Mouse (Mus musculus): ENCODE measurements at regions not wholly inside any gene's neighbourhood (a gene's known extent, or its start where the extent isn't known, plus 50 kb on each side); places are given as distances from the start of the nearest gene placed in this dataset.

GRCm38 (mm10) chr9:61844645-61845044 lies 69.7 kb downstream of the Rplp1 start:
- no peak overlapping the region for H3K27ac ChIP-seq
- WGBS (ENCODE audit: insufficient replicate concordance) = 51% methylated on average over 5 of the region's 5 CpGs
- ATAC-seq (ENCODE audit: insufficient read depth) = no peak

GRCm38 (mm10) chr9:61844141-61844540 lies 70.2 kb downstream of the Rplp1 start:
- Histone ChIP-seq H3K4me2 (ENCODE audit: low read depth) (no peak overlapping the region), H3K9me3 (ENCODE audit: control insufficient read depth, low read length) (no peaks in the 10 kb centered on the region), H3K27me3 (ENCODE audit: control insufficient read depth, insufficient read depth, low read length) (no peaks in the 10 kb centered on the region), H3K4me1 (replicated peaks; ENCODE audit: control insufficient read depth in 2 of 2, insufficient read depth in 2 of 2, low read length in 1 of 2) (peaks cover 0 to 10% of the 10 kb centered on the region in 2 experiments; a peak in 1 of 4 replicates), H3K27ac (no peak overlapping the region; the same call in 1 of the 2 replicates), H3K36me3 (replicated peaks; ENCODE audit: control insufficient read depth, insufficient read depth, low read depth) (no peaks in the 10 kb centered on the region), H3K9ac (replicated peaks) (no peak overlapping the region), H3K4me3 (ENCODE audit: insufficient read depth in 1 of 2, low read depth in 2 of 2, low read length in 2 of 2) (no peak overlapping the region)
- no peak for TF ChIP-seq EP300 (IDR thresholded peaks at IDR 0.05; ENCODE audit: low read depth)
- TF ChIP-seq CTCF (IDR thresholded peaks at IDR 0.05; ENCODE audit: low read depth) = no peak
- whole genome bisulfite sequencing (ENCODE audit: insufficient replicate concordance) = 65% methylated on average over 8 of the region's 8 CpGs
- DNase-seq (ENCODE audit: low read depth in 3 of 3, low spot score in 3 of 3) = no peak
- ATAC-seq (ENCODE audit: insufficient read depth) = no peak

More at GRCm38 (mm10) chr9:61844645-61845044, 69.7 kb downstream of the Rplp1 start:
- Histone ChIP-seq H3K4me2 (ENCODE audit: low read depth) (no peak overlapping the region), H3K4me1 (replicated peaks; ENCODE audit: control insufficient read depth in 2 of 2, insufficient read depth in 2 of 2, low read length in 1 of 2) (peaks cover 0 to 10% of the 10 kb centered on the region in 2 experiments; a peak in 1 of 4 replicates), H3K27me3 (ENCODE audit: control insufficient read depth, insufficient read depth, low read length) (no peaks in the 10 kb centered on the region), H3K9ac (replicated peaks) (no peak overlapping the region), H3K36me3 (replicated peaks; ENCODE audit: control insufficient read depth, insufficient read depth, low read depth) (no peaks in the 10 kb centered on the region), H3K9me3 (ENCODE audit: control insufficient read depth, low read length) (no peaks in the 10 kb centered on the region), H3K4me3 (ENCODE audit: insufficient read depth in 1 of 2, low read depth in 2 of 2, low read length in 2 of 2) (no peak overlapping the region)
- no peak for DNase-seq (ENCODE audit: low read depth in 3 of 3, low spot score in 3 of 3)
- no peak for TF ChIP-seq EP300 (IDR thresholded peaks at IDR 0.05; ENCODE audit: low read depth)
- no peak for TF ChIP-seq CTCF (IDR thresholded peaks at IDR 0.05; ENCODE audit: low read depth)

- H3K9ac ChIP-seq (replicated peaks) = no peak overlapping the region
- H3K27ac ChIP-seq = no peak overlapping the region
- no peaks in the 10 kb centered on the region for H3K27me3 ChIP-seq (ENCODE audit: control insufficient read depth, insufficient read depth, low read length)
- H3K4me1 ChIP-seq (replicated peaks; ENCODE audit: control insufficient read depth in 2 of 2, insufficient read depth in 2 of 2, low read length in 1 of 2) = peaks cover 0 to 10% of the 10 kb centered on the region in 2 experiments; a peak in 1 of 4 replicates
- no peaks in the 10 kb centered on the region for H3K36me3 ChIP-seq (replicated peaks; ENCODE audit: control insufficient read depth, insufficient read depth, low read depth)
- ATAC-seq (ENCODE audit: insufficient read depth) = peak; percentile 87
- WGBS (ENCODE audit: insufficient replicate concordance) = 53% methylated on average over 8 of the region's 8 CpGs
- peak; percentile 9 to 36 (median 28) for DNase-seq (ENCODE audit: low read depth in 3 of 3, low spot score in 3 of 3)
- no peak for TF ChIP-seq EP300 (IDR thresholded peaks at IDR 0.05; ENCODE audit: low read depth)
- TF ChIP-seq CTCF (IDR thresholded peaks at IDR 0.05; ENCODE audit: low read depth) = no peak
- H3K9me3 ChIP-seq (ENCODE audit: control insufficient read depth, low read length) = no peaks in the 10 kb centered on the region
- no peak overlapping the region for H3K4me3 ChIP-seq (ENCODE audit: insufficient read depth in 1 of 2, low read depth in 2 of 2, low read length in 2 of 2)
- H3K4me2 ChIP-seq (ENCODE audit: low read depth) = no peak overlapping the region
Observed at GRCm38 (mm10) chr9:61843513-61843912, 70.8 kb downstream of the Rplp1 start.

- Histone ChIP-seq H3K4me3 (ENCODE audit: insufficient read depth in 1 of 2, low read depth in 2 of 2, low read length in 2 of 2) (no peak overlapping the region), H3K9me3 (ENCODE audit: control insufficient read depth, low read length) (no peaks in the 10 kb centered on the region), H3K9ac (replicated peaks) (no peak overlapping the region), H3K4me1 (replicated peaks; ENCODE audit: control insufficient read depth in 2 of 2, insufficient read depth in 2 of 2, low read length in 1 of 2) (peaks cover 0 to 10% of the 10 kb centered on the region in 2 experiments; a peak in 1 of 4 replicates), H3K27me3 (ENCODE audit: control insufficient read depth, insufficient read depth, low read length) (no peaks in the 10 kb centered on the region), H3K4me2 (ENCODE audit: low read depth) (no peak overlapping the region), H3K27ac (no peak overlapping the region), H3K36me3 (replicated peaks; ENCODE audit: control insufficient read depth, insufficient read depth, low read depth) (no peaks in the 10 kb centered on the region)
- TF ChIP-seq EP300 (IDR thresholded peaks at IDR 0.05; ENCODE audit: low read depth) (no peak), CTCF (IDR thresholded peaks at IDR 0.05; ENCODE audit: low read depth) (no peak)
- ATAC-seq (ENCODE audit: insufficient read depth) (no peak), DNase-seq (ENCODE audit: low read depth in 3 of 3, low spot score in 3 of 3) (no peak)
Observed at GRCm38 (mm10) chr9:61842384-61842783, 72.0 kb downstream of the Rplp1 start.

- no peaks in the 10 kb centered on the region for H3K27me3 ChIP-seq (ENCODE audit: control insufficient read depth, insufficient read depth, low read length)
- no peaks in the 10 kb centered on the region for H3K36me3 ChIP-seq (replicated peaks; ENCODE audit: control insufficient read depth, insufficient read depth, low read depth)
- DNase-seq (ENCODE audit: low read depth in 3 of 3, low spot score in 3 of 3) (peak; percentile 14 to 35 (median 24)), ATAC-seq (ENCODE audit: insufficient read depth) (no peak)
- no peaks in the 10 kb centered on the region for H3K9me3 ChIP-seq (ENCODE audit: control insufficient read depth, low read length)
- H3K4me1 ChIP-seq (replicated peaks; ENCODE audit: control insufficient read depth in 2 of 2, insufficient read depth in 2 of 2, low read length in 1 of 2) = peaks cover 0 to 10% of the 10 kb centered on the region in 2 experiments; a peak in 1 of 4 replicates
- no peak overlapping the region for H3K4me3 ChIP-seq (ENCODE audit: insufficient read depth in 1 of 2, low read depth in 2 of 2, low read length in 2 of 2)
- TF ChIP-seq CTCF (IDR thresholded peaks at IDR 0.05; ENCODE audit: low read depth) (no peak), EP300 (IDR thresholded peaks at IDR 0.05; ENCODE audit: low read depth) (no peak)
- H3K9ac ChIP-seq (replicated peaks) = no peak overlapping the region
- no peak overlapping the region for H3K4me2 ChIP-seq (ENCODE audit: low read depth)
- no peak overlapping the region for H3K27ac ChIP-seq
- WGBS (ENCODE audit: insufficient replicate concordance) = 59% methylated on average over 8 of the region's 8 CpGs
Observed at GRCm38 (mm10) chr9:61841222-61841621, 73.1 kb downstream of the Rplp1 start.
